Mouse (Mus musculus) gastrocnemius, postnatal 10 days (tissue): Measurements from ENCODE around the gene 1700069L16Rik. TPM values are rescaled to one million over a fixed set of nuclear protein-coding genes. Genes with fewer than 3 reads are reported as not detected.

Source experiments
- DNase-seq: peaks from one replicate; pipeline ENCODE4 v3.0.0; 2021; ENCODE audit warnings: mixed read lengths
- total RNA-seq, 2 experiments: library from RNA; stranded (reverse); gene quantifications; 2 replicates each; pipeline ENCODE4 v1.2.3; 2021

1700069L16Rik gene
- total RNA-seq, 2 experiments from 2014 or later, result not detected

DNA sequence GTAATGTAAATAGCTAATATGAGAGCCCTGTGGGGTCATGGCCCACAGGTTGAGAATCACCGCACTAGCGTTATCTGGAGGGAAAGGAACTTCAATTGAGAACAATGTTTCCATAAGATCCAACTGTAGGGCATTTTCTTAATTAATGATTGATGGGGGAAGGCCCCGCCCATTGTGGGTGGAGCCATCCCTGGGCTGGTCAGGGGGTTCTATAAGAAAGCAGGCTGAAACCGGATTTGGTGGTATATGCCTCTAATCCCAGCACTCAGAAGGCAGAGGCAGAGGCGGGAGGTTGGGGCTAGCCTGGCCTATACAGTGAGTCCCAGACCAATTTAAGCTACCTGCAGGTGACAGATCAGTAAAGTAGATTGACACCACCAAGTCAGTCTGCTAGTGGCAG lies 9.8 kb upstream of the 1700069L16Rik start:
- no peak for DNase-seq

DNA sequence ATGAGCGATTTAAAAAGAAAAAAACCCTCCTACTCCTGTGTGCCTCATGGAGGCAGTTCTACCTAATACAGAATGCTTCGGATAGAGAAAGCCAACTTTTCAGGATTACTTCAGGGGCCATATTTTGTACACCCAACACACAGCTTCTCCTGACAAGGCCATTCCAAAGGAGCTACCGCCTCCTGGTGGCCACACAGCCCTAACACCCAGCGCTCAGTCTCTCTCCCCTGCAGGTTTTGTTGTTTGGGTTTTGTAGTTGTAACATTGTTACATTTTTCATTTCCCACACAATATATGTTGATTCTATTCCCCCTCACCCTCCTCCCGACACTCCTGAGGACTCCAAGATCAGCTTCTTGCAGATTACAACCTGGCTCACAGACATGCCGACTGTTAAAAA lies 7.6 kb upstream of the 1700069L16Rik start:
- DNase-seq, result peak; percentile 69

DNA sequence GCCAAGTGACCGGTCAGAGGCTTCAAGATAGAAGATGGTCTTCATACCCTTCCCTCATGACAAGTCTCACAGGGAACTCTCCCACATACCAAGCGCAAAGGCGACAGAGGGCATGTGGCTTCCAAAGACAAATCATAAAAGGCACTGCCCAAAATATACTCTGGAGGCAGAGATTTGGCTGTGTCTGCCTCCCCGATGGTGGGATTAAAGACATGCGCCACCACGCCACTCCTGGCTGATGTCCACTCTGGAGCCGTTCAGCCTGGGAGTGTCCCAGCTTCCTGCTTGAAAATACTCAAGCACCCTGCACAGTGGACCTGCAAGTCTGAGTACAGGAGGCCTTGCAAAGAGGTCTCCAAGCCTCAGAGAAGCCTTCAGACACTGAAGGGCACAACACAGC lies 6.6 kb upstream of the 1700069L16Rik start:
- no peak for DNase-seq

DNA sequence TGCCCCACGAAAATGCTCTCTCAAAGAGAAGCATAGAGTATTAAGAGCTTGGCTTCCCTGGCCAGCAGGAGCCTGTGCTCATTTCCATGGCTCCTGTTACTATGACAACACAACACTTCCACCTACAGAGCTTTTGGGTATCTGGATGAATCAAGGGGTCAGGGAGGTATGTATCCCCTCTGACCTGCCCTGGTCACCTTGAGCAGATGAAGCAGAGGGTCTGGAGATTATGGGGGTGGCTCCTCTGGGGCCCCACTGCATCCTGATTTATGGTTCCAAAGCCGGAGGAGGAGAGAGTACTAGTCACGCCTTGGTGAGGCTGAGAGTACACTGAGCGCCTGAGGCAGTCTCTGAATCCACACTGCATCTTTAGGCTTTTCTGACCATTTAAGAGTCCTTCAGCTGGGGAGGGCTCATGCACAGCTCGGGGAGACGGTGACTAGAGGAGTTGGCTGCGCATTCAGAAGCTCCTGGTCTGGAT lies 6.1 kb upstream of the 1700069L16Rik start:
- DNase-seq, result no peak

DNA sequence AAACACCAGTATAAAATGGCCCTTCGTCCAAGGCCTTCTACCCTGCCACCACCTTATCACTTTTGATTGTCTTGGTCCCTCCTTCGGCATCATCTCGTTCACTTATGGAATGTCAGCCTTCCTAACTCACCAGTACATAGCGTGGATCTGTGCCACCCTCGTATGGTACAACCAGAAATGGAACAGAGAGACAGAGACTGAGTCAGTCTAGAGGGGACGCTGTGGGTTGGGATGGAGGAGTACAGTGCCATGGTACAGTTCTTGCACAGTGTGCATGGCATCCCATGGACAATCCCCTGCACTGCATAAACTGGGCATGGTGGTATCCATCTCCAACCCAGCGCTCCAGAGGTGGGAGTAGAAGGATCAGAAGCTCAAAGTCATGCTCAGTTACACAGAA lies 4.1 kb upstream of the 1700069L16Rik start:
- no peak for DNase-seq

DNA sequence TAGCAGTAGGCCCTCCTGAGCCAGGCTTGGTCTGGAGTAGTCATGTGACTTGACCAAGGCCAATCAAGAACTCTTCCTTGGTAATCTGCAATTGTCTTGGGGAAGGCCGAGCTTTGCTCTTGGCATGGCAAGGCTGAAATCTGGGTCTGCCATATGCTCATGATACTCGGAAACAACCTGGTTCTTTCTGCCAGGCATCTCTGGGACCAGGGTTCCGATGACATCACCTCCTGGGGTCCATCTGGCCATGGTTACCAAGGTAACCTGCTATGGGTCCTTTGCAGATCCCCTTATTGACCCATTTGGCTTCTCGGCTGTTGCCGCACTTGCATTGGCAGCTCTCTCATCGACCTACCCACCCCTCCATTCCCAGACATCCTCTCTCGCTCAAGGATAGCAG lies 3.4 kb upstream of the 1700069L16Rik start:
- no peak for DNase-seq

DNA sequence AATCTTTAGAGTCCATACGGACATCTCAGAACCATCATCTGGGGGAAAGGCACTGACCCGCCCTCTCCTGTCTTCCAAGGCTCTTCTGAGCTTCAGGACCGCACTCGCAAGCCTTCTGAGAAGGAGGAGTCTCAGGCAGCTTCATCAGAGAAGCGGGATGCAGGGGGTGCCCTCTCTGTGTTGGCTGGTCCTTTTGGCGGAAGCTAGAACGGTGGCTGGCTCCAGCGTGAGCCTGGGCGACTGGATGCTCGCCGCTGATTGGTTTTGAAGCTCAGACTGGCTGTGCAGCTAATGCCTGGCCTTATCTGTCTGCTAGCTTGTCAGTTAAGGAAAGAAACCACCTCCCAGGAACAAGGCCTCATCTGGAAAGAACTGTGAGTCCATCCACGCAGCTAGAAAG lies 2.7 kb upstream of the 1700069L16Rik start:
- no peak for DNase-seq

DNA sequence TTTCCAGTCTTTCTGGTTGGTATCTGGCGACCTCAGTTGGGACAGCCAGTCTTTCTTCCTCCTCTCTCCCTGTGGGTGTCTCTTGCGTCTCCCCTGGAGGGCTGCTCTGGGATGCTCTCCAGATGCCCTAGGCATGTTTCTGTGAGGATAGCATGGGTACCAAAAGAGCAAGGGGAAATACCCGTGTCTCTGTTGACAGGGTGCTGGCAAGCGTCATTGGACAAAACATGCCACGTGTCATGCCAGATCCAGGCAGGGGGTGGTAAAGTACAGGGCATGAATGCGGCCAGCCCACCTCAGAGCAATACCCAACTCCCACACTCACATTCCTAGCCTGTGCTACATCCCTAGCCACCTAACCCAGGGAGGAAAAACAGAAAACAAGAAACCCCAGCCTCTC lies 2.0 kb upstream of the 1700069L16Rik start:
- DNase-seq, result no peak

DNA sequence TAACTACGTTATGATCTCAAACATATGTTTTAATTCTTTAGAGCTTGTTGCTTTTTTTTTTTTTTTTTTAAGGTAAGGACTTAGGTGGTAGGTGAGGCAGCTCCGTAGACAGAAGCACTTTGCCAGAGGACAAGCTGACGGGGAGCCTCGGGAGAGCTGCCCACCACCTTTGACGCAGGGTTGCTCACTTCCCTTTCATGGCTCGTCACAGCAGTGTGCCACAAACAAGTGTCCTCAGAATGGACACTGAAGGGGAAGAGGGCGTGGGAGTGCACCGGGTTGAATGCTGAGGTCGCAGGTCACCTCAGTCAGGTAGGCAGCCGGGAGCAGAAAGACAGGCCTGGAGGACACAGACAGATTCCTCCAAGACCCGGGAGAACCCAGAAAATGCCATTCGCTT lies 845 bp upstream of the 1700069L16Rik start:
- no peak for DNase-seq

DNA sequence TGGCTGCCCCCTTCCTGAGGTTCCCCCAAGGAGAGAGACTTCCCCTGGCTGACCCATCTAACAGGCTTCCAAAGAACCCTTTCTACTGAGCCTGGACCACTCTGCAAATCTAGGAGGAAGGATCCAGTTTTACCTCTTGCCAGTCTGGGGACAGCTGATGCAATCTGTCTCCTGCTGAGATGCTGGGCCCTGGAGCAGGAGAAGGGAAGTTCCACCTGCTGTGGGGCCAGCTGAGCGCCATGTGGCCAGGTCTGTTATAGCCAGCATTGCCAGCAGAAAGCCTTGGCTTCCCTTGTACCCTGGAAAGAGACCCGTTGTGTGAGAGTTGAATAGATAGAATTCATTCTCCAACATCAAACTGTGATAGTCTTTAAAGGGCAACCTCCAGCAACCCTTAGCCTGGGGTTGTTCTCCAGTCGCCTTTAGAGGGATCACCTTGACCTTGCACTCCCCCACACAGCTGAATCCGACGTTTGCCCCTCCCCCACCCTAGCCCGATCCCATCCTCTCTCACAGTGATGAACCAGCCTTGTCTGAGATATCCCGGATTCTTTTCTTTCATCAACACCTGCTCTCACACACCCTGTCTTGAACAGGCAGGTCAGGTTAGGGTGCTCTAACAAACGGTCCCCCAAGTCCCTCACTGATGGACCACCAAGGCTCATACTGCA lies 870 bp downstream of the 1700069L16Rik start:
- no peak for DNase-seq

DNA sequence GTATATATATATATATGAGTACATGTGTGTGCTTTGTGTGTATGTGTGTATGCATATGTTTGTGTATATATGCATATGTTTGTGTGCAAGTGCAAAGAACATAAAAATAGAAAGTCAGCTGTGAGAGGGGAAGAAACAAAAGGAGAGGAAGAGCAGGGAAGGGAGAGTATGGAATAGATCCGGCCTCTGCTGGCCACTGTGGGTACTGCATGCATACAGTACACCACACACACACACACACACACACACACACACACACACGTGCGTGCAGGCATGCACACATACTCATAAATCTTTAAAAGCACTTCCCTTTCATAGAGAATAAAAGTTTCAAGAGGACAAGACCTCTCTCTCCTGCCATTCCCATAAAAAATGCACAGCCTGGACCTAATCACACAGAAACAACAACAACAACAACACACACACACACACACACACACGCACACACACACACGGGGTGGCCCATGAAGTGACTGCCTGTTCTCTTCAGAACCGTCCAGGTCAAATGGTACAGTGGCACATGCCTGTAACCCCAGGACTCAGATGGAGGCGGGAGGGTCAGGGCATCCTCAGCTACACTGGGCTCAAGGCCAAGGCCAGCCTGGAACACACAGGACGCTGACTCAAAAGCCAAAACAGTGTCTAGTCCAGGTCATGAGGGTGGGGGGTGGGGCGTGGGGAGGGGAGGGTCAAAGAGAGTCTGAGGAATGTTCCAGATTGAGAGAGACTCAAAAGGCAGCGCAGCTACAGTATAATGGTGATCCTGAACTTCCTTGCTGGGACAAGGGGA lies 2.2 kb downstream of the 1700069L16Rik start:
- DNase-seq, result no peak

DNA sequence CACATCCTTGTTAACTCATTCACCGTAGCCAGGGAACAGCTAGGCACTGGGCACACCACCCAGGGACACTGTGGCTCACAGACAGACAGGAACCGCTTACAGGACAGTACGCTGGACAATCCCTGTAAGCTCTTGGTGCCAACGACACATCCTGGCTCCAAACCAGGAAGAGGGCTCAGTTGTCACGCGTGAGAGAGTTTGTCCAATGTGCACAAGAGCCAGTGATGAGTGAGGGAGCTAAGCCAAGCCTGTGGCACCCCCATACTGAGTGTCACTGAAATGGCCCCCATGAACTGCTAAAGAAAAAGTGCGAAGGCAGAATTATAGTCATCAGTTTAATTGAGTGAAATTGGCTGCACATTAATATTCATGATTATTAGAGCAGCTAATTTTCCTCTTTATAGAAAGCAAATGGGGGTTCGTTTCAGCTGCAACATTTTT lies 5.3 kb downstream of the 1700069L16Rik start:
- no peak for DNase-seq

DNA sequence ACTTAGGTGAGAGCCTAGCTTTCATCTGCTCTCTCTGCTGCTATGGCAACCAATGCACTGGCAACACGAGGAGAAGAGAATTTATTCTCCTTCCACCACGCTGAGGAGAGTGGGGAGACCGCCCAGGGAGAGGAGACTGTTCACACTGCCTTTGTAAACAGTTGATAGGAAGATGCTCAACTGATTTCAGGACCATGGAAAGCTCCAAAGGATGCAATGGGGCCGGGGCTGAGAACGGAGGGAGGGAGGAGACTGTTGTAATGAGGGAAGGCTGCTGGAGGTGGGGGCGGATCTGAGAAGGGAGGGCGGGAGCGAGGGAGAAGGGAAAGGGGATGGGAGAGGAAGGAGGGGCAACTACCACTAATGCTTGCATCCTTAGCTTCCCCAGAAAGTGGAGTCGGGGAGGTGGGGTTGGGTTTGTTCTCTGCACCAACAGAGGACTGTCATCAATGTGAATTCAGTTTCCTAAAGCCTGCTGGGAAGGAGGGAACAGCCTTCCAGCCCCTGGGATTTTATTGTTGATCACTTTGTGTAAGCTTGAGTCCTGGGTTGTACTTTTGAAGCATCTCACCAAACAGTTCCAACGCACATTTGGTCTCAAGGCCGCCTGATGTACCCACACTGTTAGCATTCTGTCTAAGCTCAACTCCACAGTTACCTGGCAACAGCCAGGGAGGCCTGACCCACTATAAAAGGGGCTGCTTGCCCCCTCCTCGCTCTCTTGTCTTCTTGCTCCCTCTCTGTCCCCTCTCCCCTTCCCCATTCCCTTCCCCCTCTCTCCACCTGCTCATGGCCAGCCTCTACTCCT lies 7.8 kb downstream of the 1700069L16Rik start:
- no peak for DNase-seq

DNA sequence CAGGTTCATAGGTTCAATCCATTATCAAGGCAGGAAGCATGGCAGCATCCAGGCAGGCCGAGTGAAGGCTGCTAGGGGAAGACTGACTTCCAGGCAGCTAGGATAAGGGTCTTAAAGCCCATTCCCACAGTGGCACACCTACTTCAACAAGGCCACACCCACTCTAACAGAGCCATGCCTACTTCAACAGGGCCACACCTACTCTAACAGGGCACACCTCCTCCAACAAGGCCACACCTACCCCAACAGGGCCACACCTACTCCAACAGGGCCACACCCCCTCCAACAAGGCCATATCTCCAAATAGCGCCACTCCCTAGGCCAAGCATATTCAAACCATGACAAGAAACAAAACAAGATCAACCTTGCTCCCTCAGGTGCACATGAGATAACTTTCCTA lies 11.7 kb downstream of the 1700069L16Rik start:
- no peak for DNase-seq

DNA sequence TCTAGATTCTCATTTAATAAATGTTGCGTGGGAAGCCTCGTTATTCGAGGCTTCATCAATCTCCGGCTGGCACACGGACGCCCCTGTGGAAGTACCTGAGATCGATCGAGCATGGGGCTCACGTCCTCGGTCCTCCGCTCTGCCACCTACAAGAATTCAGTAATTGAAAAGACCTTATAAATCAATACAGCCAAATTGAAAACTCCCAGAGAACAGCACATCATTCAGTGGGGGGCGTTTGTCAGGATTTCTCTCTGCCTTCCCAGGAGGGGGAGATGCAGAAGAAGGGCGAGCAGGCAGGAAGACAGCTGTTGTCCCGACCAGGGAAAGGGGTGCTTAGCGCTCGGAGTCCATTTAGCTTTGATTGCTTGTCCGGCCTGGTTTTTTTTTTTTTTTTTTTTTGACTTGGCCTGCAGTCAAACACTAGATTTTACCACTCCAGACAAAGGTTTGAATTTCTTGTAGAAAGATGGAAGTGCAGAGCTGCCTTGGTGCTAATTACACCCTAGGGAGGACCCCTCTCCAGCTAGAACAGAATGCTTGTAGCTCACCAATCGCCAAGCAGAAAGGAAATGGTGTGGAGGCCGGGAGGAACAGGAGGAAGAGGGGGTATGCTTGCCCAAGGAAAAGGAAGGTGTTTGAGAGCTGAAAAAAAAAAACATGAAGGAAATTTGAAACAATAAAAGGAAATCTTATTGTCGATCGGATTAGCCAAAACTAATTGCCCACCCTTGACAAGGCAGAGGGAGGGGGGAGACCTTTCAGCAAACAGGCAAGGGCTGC lies 20.6 kb downstream of the 1700069L16Rik start:
- DNase-seq, result no peak

DNA sequence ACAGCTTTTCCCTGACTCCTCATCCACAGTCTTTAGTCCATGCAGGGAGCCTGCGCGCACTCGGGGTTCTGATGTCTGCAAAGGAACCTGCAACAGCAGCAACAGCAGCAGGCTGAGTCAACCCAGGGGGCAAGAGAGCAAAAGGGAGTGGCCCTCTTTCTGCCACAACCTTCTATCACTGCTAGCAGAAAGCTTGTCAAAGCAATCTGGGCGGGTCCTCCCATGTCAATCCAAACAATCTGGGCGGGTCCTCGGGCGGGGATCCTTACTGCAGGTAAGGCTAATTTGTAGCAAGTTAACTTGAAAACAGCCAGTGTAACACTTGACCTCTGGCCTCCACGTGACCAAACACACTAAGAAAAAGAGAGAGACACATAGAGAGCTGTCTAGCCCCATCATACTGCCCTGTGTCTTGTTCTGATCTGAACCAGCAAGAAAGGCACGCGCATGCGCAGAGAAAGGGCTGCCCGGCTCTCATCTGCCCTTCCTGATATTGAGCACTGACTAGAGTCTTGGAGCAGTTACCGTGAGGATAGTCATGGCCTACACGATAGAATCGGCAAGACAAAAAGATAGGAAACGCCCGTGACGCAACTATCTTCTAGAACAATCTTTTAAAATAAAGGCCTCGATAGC lies 24.1 kb downstream of the 1700069L16Rik start:
- no peak for DNase-seq

DNA sequence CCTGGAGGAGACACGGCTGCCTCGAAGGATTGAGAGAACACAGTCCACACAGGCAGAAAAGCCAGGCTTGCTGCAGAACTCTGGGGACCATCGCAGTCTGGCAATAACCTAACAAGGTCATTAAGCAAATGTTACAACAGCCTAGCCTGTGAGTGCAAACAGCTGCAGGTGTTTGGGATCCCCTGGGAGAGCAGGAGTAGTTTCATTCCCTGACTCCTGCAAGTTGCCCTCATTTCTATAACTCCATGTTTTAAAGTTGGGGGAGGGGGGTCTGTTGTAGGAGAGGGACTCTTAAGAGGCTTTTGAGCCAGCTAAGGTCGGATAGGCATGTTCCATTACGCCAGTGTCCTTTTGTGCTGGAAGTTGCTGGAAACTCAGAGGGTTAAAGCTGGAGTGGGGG lies 30.2 kb downstream of the 1700069L16Rik start:
- DNase-seq, result no peak

DNA sequence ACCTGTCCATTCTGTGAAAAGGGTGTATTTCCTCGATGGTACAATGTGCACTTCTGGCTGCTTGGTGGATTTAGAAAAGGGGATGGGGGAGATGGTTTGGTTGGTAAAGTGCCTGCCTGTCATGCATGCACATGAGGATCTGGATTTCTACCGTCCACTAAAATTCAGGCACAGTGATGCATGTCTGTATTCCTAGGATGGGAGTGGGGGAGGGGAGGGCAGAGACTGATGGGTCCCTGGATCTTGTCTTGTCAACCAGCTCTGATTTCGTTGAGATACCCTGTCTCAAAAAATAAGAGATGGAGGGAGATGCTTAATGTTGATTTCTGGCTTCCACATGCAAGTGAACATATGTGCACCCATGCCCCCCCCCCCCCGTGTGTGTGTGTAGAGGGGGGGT lies 30.6 kb downstream of the 1700069L16Rik start:
- DNase-seq, result no peak

DNA sequence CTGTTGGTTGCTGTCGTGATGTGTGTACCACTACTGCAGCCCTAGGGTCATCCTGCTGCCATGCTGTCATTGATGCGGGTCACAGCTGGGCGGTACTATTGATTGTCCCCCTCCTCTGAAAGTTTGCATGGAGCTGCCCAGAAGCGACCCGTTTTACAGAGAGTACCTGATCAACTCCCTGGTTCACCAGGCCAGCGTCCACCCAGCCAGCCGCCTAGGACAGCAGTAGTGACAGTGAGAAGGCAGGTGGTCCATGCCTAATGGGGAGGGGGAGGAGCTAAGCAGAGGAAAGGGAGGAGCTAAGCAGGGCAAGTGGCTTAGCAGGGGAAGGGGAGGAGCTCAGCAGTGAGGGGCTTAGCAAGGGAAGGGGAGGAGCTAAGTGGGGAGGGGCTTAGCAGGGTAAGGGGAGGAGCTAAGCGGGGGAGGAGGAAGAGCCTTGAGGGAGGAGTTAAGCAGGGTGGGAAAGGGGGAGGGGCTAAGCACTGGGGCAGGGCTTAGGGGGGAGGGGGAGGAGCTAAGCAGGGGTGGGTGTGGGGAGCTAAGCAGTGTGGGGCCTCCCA lies 31.3 kb downstream of the 1700069L16Rik start:
- no peak for DNase-seq

DNA sequence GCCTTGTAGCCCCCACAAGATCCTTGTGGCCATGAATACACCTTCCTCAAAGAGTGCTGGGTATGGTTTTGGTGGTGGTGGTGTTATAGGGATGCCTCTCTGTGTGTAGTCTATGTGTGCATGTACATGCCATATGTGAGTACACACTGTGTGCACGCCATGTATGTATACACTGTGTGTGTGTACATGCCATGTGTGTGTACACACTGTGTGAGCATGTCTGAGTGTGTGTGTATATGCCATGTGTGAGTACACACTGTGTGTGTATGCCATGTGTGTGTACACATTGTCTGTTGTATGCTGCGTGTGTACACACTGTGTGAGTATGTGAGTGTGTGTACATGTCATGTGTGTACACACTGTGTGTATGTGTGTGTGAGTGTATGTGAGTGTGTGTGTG lies 33.7 kb downstream of the 1700069L16Rik start:
- DNase-seq, result no peak

DNA sequence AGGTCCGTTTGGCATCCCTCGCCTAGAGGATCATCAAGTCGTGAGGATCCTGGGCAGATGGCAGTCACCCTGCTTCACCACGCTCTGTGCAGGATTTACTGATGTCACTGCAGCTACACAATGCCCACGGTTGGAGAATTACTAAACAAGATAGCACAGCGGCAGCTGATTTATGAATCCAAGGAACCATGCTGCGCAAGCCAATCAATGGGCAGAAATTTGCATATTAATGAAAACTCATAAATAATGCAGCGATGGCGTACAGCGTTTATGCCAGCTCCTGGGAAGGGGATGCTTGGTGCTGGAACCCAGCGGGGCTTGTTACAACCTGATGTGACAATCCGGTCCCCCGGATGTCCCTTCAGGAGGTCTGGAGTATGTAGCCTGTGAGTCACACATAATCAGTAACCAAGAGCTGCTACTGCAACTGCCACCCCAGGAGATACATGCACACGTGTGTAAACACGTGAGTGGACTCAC lies 34.5 kb downstream of the 1700069L16Rik start:
- DNase-seq, result no peak
